Mouse (Mus musculus) MEL (cell line): Measurements from ENCODE around the gene Mrpl51.

Source experiments
- BHLHE40 ChIP-seq: IDR thresholded peaks from 2 replicates; pipeline ENCODE4 v1.6.1; 2012; ENCODE audit warnings: low read depth, mild to moderate bottlenecking, inconsistent platforms, low read length, improper control_type of control experiment, borderline replicate concordance
- CTCF ChIP-seq, 3 experiments: IDR thresholded peaks in 2 of 3; conservative IDR thresholded peaks in 1 of 3; 2 replicates each; pipeline ENCODE4 v1.5.1; 2011 to 2012; ENCODE audit warnings: low read length in 3 of 3, low read depth in 2 of 3, mild to moderate bottlenecking in 2 of 3, improper control_type of control experiment in 1 of 3, inconsistent platforms in 1 of 3, mixed read lengths in 1 of 3, moderate library complexity in 1 of 3; ENCODE audit not compliant: control insufficient read depth in 1 of 3, insufficient read depth in 1 of 3, poor library complexity in 1 of 3, severe bottlenecking in 1 of 3
- EP300 ChIP-seq, 2 experiments: IDR thresholded peaks; 2 replicates each; pipeline ENCODE4 v1.6.1; 2011; ENCODE audit warnings: improper control_type of control experiment in 2 of 2, low read length in 2 of 2, low read depth in 1 of 2, mild to moderate bottlenecking in 1 of 2
- JUND ChIP-seq: IDR thresholded peaks from 2 replicates; pipeline ENCODE4 v1.6.1; 2011; ENCODE audit warnings: low read depth, mild to moderate bottlenecking, improper control_type of control experiment, low read length
- MXI1 ChIP-seq: IDR thresholded peaks from 2 replicates; pipeline ENCODE4 v1.6.1; 2011; ENCODE audit warnings: mild to moderate bottlenecking, low read depth, low read length, improper control_type of control experiment
- ZC3H11A ChIP-seq: IDR thresholded peaks from 2 replicates; pipeline ENCODE4 v1.6.1; 2012; ENCODE audit warnings: low read depth, mild to moderate bottlenecking, inconsistent platforms, low read length, improper control_type of control experiment
- ZKSCAN1 ChIP-seq: IDR thresholded peaks from 2 replicates; pipeline ENCODE4 v1.6.1; 2012; ENCODE audit warnings: low read depth, mild to moderate bottlenecking, inconsistent platforms, low read length, improper control_type of control experiment, moderate library complexity
- ZMIZ1 ChIP-seq: IDR thresholded peaks from 2 replicates; pipeline ENCODE4 v1.6.1; 2012; ENCODE audit warnings: low read depth, mild to moderate bottlenecking, inconsistent platforms, low read length, improper control_type of control experiment, moderate library complexity

- no peak for TF ChIP-seq CTCF (IDR thresholded peaks at IDR 0.05 in 2 of 3, conservative IDR thresholded peaks at IDR 0.05 in 1 of 3; ENCODE audit: control insufficient read depth in 1 of 3, insufficient read depth in 1 of 3, low read depth in 2 of 3, low read length in 3 of 3, poor library complexity in 1 of 3, severe bottlenecking in 1 of 3)
- TF ChIP-seq MXI1 = no peak
- no peak for TF ChIP-seq JUND
- no peak for TF ChIP-seq BHLHE40
- no peak for TF ChIP-seq ZC3H11A
- TF ChIP-seq EP300 (IDR thresholded peaks at IDR 0.05; ENCODE audit: low read depth in 1 of 2, low read length in 2 of 2) = no peak
- TF ChIP-seq ZKSCAN1 = no peak
- TF ChIP-seq ZMIZ1 = no peak
Measured at GRCm38 (mm10) chr6:125236782-125237181, 45.2 kb downstream of the Mrpl51 start, which contains the start of gene Cd27.
